Mouse (Mus musculus): ENCODE measurements around the gene Megf8. TPM values are rescaled to one million over a fixed set of nuclear protein-coding genes. Genes with fewer than 3 reads are reported as not detected.

Gene Megf8
- polyA plus RNA-seq, 1 experiment from 2014 or later = 16.6 TPM

- DNase-seq (ENCODE audit: extremely low spot score, low spot score) = no peak
- 94% methylated on average over 22 of the region's 22 CpGs for WGBS
- peaks cover 64% of the 10 kb centered on the region for H3K4me1 ChIP-seq
Measured at GRCm38 (mm10) chr7:25273259-25274241, 43.4 kb upstream of the Megf8 start.

GRCm38 (mm10) chr7:25274571-25274970, 42.4 kb upstream of the Megf8 start:
- H3K9me3 ChIP-seq = no peaks in the 10 kb centered on the region
- WGBS = 80% methylated on average over 5 of the region's 5 CpGs
- H3K27ac ChIP-seq = no peak overlapping the region
- peaks cover 31% of the 10 kb centered on the region for H3K36me3 ChIP-seq (replicated peaks)
- no peak overlapping the region for H3K4me3 ChIP-seq
- H3K4me1 ChIP-seq = peaks cover 62% of the 10 kb centered on the region
- no peaks in the 10 kb centered on the region for H3K27me3 ChIP-seq (ENCODE audit: poor library complexity, severe bottlenecking)
- no peak for DNase-seq (ENCODE audit: extremely low spot score, low spot score)

More at GRCm38 (mm10) chr7:25273259-25274241, 43.4 kb upstream of the Megf8 start:
- no peak overlapping the region for H3K4me3 ChIP-seq
- H3K36me3 ChIP-seq (replicated peaks) = peaks cover 31% of the 10 kb centered on the region
- no peaks in the 10 kb centered on the region for H3K9me3 ChIP-seq
- H3K27me3 ChIP-seq (ENCODE audit: poor library complexity, severe bottlenecking) = no peaks in the 10 kb centered on the region
- H3K27ac ChIP-seq = no peak overlapping the region; the same call in 1 of the 2 replicates

- H3K4me3 ChIP-seq = no peak overlapping the region
- H3K4me1 ChIP-seq = peaks cover 62% of the 10 kb centered on the region
- WGBS = 84% methylated on average over 3 of the region's 3 CpGs
- H3K36me3 ChIP-seq (replicated peaks) = peaks cover 31% of the 10 kb centered on the region
- DNase-seq (ENCODE audit: extremely low spot score, low spot score) = no peak
- no peak overlapping the region for H3K27ac ChIP-seq
- H3K9me3 ChIP-seq = no peaks in the 10 kb centered on the region
- H3K27me3 ChIP-seq (ENCODE audit: poor library complexity, severe bottlenecking) = no peaks in the 10 kb centered on the region
Measured at GRCm38 (mm10) chr7:25274996-25275395, 42.0 kb upstream of the Megf8 start.

GRCm38 (mm10) chr7:25275555-25276298, 41.2 kb upstream of the Megf8 start:
- peaks cover 66% of the 10 kb centered on the region for H3K4me1 ChIP-seq
- H3K9me3 ChIP-seq = no peaks in the 10 kb centered on the region
- no peak for DNase-seq (ENCODE audit: extremely low spot score, low spot score)
- WGBS = 52% methylated on average over 9 of the region's 9 CpGs
- H3K36me3 ChIP-seq (replicated peaks) = peaks cover 30% of the 10 kb centered on the region
- H3K27ac ChIP-seq = peak overlapping the region; percentile 56; the same call in 1 of the 2 replicates
- 0 out of 2 replicates have a peak overlapping the region, but pooled peaks have one; percentile 2 for H3K4me3 ChIP-seq
- no peaks in the 10 kb centered on the region for H3K27me3 ChIP-seq (ENCODE audit: poor library complexity, severe bottlenecking)

- H3K9me3 ChIP-seq = no peaks in the 10 kb centered on the region
- H3K27me3 ChIP-seq (ENCODE audit: poor library complexity, severe bottlenecking) = no peaks in the 10 kb centered on the region
- peak overlapping the region; percentile 98 for H3K27ac ChIP-seq
- WGBS = 86% methylated on average over 4 of the region's 4 CpGs
- peaks cover 14% of the 10 kb centered on the region for H3K36me3 ChIP-seq (replicated peaks)
- peaks cover 77% of the 10 kb centered on the region for H3K4me1 ChIP-seq
- H3K4me3 ChIP-seq = peak overlapping the region; percentile 90
- no peak for DNase-seq (ENCODE audit: extremely low spot score, low spot score)
Measured at GRCm38 (mm10) chr7:25277405-25277804, 39.6 kb upstream of the Megf8 start.

GRCm38 (mm10) chr7:25277998-25278340, 39.0 kb upstream of the Megf8 start:
- Histone ChIP-seq H3K4me1 (peaks cover 82% of the 10 kb centered on the region), H3K4me3 (peak overlapping the region; percentile 90), H3K36me3 (replicated peaks) (peaks cover 8% of the 10 kb centered on the region), H3K9me3 (no peaks in the 10 kb centered on the region), H3K27me3 (ENCODE audit: poor library complexity, severe bottlenecking) (no peaks in the 10 kb centered on the region), H3K27ac (peak overlapping the region; percentile 98)
- DNase-seq (ENCODE audit: extremely low spot score, low spot score) = no peak
- 20% methylated on average over 4 of the region's 4 CpGs for WGBS

GRCm38 (mm10) chr7:25278341-25279075, 38.5 kb upstream of the Megf8 start:
- no peaks in the 10 kb centered on the region for H3K27me3 ChIP-seq (ENCODE audit: poor library complexity, severe bottlenecking)
- peak overlapping the region; percentile 90 for H3K4me3 ChIP-seq
- H3K36me3 ChIP-seq (replicated peaks) = peaks cover 3% of the 10 kb centered on the region
- peak overlapping the region; percentile 98 for H3K27ac ChIP-seq
- DNase-seq (ENCODE audit: extremely low spot score, low spot score) = peak; percentile 89
- H3K9me3 ChIP-seq = no peaks in the 10 kb centered on the region
- under 1% methylated on average over 58 of the region's 60 CpGs for WGBS
- peaks cover 83% of the 10 kb centered on the region for H3K4me1 ChIP-seq

- H3K36me3 ChIP-seq (replicated peaks) = peaks cover under 1% of the 10 kb centered on the region; the same call in 1 of the 2 replicates
- peak overlapping the region; percentile 98 for H3K27ac ChIP-seq
- WGBS = under 1% methylated on average over 45 of the region's 49 CpGs
- H3K9me3 ChIP-seq = no peaks in the 10 kb centered on the region
- H3K4me3 ChIP-seq = peak overlapping the region; percentile 90
- H3K27me3 ChIP-seq (ENCODE audit: poor library complexity, severe bottlenecking) = no peaks in the 10 kb centered on the region
- DNase-seq (ENCODE audit: extremely low spot score, low spot score) = peak; percentile 84
- H3K4me1 ChIP-seq = peaks cover 87% of the 10 kb centered on the region
Measured at GRCm38 (mm10) chr7:25279076-25279860, 37.7 kb upstream of the Megf8 start.

- peak overlapping the region; percentile 90 for H3K4me3 ChIP-seq
Measured at GRCm38 (mm10) chr7:25279861-25280791, 36.8 kb upstream of the Megf8 start.

GRCm38 (mm10) chr7:25281166-25281733, 35.7 kb upstream of the Megf8 start:
- Histone ChIP-seq H3K27ac (peak overlapping the region; percentile 98), H3K27me3 (ENCODE audit: poor library complexity, severe bottlenecking) (no peaks in the 10 kb centered on the region), H3K4me3 (peak overlapping the region; percentile 90), H3K4me1 (peaks cover 85% of the 10 kb centered on the region), H3K36me3 (replicated peaks) (peaks cover 20% of the 10 kb centered on the region), H3K9me3 (no peaks in the 10 kb centered on the region)
- 27% methylated on average over 12 of the region's 12 CpGs for WGBS
- DNase-seq (ENCODE audit: extremely low spot score, low spot score) = no peak

More at GRCm38 (mm10) chr7:25279861-25280791, 36.8 kb upstream of the Megf8 start:
- peaks cover 9% of the 10 kb centered on the region for H3K36me3 ChIP-seq (replicated peaks)
- H3K27ac ChIP-seq = peak overlapping the region; percentile 98
- WGBS = 2% methylated on average over 6 of the region's 6 CpGs
- H3K9me3 ChIP-seq = no peaks in the 10 kb centered on the region
- peaks cover 89% of the 10 kb centered on the region for H3K4me1 ChIP-seq
- DNase-seq (ENCODE audit: extremely low spot score, low spot score) = peak; percentile 44
- H3K27me3 ChIP-seq (ENCODE audit: poor library complexity, severe bottlenecking) = no peaks in the 10 kb centered on the region

All from forebrain, embryonic 10.5 days (tissue).